Mouse (Mus musculus) G1E (cell line): ENCODE results near the gene Esyt1.

Experiments used
- CTCF ChIP-seq: IDR thresholded peaks from 2 replicates; pipeline ENCODE4 v1.5.1; 2012; ENCODE audit warnings: low read depth, low read length, inconsistent platforms, mixed read lengths
- GATA1 ChIP-seq: IDR thresholded peaks from 2 replicates; pipeline ENCODE4 v1.6.1; 2012; ENCODE audit warnings: borderline replicate concordance, low read length, inconsistent platforms, mixed read lengths
- POLR2AphosphoS5 ChIP-seq: IDR thresholded peaks from 2 replicates; pipeline ENCODE4 v1.6.1; 2012; ENCODE audit warnings: low read depth, low read length, inconsistent platforms; ENCODE audit not compliant: insufficient replicate concordance

- TF ChIP-seq GATA1 (no peak), CTCF (no peak), POLR2AphosphoS5 (no peak)
Observed at GRCm38 (mm10) chr10:128524111-128524731, 1.4 kb downstream of the Esyt1 start.
